In genomic region chr6:12457451-12457850, GRCm38 (mm10) we compare ENCODE assay signal across 32 mouse cellular contexts.
"Had no signal": no experiment of that assay in that cellular context is flagged by ENCODE, and none has a peak within 500 bp of the region (broad histone marks: within the 10 kb centered on the region; RNA-seq: fewer than 3 reads in every experiment).

No protein-coding gene starts in this region.

- H3K27ac ChIP-seq: heart, embryonic 13.5 days; heart, embryonic 15.5 days; hindbrain, embryonic 10.5 days; hindbrain, embryonic 12.5 days; hindbrain, embryonic 13.5 days; hindbrain, embryonic 14.5 days; hindbrain, embryonic 15.5 days; hindbrain, postnatal 0 days; intestine, embryonic 15.5 days; kidney, embryonic 15.5 days; kidney, postnatal 0 days; layer of hippocampus, adult 2 months; left cerebral cortex, adult 2 months had no signal

- H3K9ac ChIP-seq: heart, embryonic 13.5 days; heart, embryonic 15.5 days; hindbrain, embryonic 12.5 days; hindbrain, embryonic 13.5 days; hindbrain, embryonic 14.5 days; hindbrain, embryonic 15.5 days; intestine, embryonic 15.5 days; kidney, embryonic 15.5 days had no signal

- H3K4me1 ChIP-seq: hindbrain, embryonic 10.5 days; hindbrain, embryonic 12.5 days; hindbrain, embryonic 13.5 days; hindbrain, embryonic 15.5 days; intestine, embryonic 15.5 days; kidney, embryonic 15.5 days had no signal

- H3K9me3 ChIP-seq: heart, embryonic 13.5 days; heart, embryonic 15.5 days; hindbrain, embryonic 10.5 days; hindbrain, embryonic 12.5 days; hindbrain, embryonic 13.5 days; hindbrain, embryonic 15.5 days; intestine, embryonic 15.5 days; kidney, embryonic 15.5 days had no signal

- DNase-seq: heart, postnatal 10 days; heart, postnatal 14 days; heart, postnatal 36 days; heart, postnatal 4 days; kidney, adult 11 months; kidney, adult 18-20 months; kidney, adult 8-10 months; kidney, adult 9 months; kidney, postnatal 10 days; kidney, postnatal 14 days; kidney, postnatal 25 days; kidney, postnatal 36 days; kidney, postnatal 4 days; layer of hippocampus, adult 9-11 months; layer of hippocampus, postnatal 36 days had no signal

- H3K4me3 ChIP-seq: heart, embryonic 13.5 days; heart, embryonic 15.5 days; hindbrain, embryonic 10.5 days; hindbrain, embryonic 12.5 days; hindbrain, embryonic 13.5 days; hindbrain, embryonic 15.5 days; intestine, embryonic 15.5 days; kidney, embryonic 15.5 days; layer of hippocampus, adult 2 months; left cerebral cortex, adult 2 months had no signal

- H3K4me2 ChIP-seq: heart, embryonic 13.5 days; heart, embryonic 15.5 days; hindbrain, embryonic 12.5 days; hindbrain, embryonic 13.5 days; hindbrain, embryonic 14.5 days; hindbrain, embryonic 15.5 days; intestine, embryonic 15.5 days; kidney, embryonic 15.5 days had no signal

- ATAC-seq: hindbrain, embryonic 16.5 days; hindbrain, postnatal 0 days; inflammation-experienced regulatory T-cells, adult 6 months; intestine, embryonic 15.5 days; intestine, embryonic 16.5 days; intestine, postnatal 0 days had no signal

- H3K36me3 ChIP-seq: heart, embryonic 13.5 days; heart, embryonic 15.5 days; hindbrain, embryonic 10.5 days; hindbrain, embryonic 12.5 days; hindbrain, embryonic 13.5 days; hindbrain, embryonic 15.5 days; intestine, embryonic 15.5 days; kidney, embryonic 15.5 days had no signal

- H3K27me3 ChIP-seq: heart, embryonic 13.5 days; heart, embryonic 15.5 days; hindbrain, embryonic 12.5 days; hindbrain, embryonic 13.5 days; hindbrain, embryonic 15.5 days; intestine, embryonic 15.5 days; kidney, embryonic 15.5 days had no signal
